ENCODE assay signal across 19 mouse cellular contexts in the genomic region with DNA sequence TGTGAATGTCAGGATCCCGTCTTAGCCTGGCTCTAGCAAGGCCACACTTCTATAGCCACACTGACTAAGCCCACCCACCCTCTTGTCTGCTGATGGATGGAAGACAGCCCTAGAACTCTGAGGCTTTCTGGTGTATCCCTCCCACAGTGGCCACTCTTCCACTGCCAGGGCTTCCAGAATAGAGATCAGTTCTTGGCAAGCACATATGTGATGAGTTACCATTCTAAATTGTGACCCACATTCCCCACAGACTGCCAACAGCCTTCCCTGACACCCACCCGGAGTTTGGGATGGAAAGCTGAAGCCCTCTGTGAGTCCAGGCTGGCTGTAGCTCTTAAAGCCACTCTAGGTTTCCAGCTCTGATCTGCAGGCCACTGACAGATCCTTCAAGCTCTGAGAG. TPM values are rescaled to one million over a fixed set of nuclear protein-coding genes. Genes with fewer than 3 reads are reported as not detected.
A peak's percentile ranks its signal among the peaks of the same experiment; 100 is the strongest.
DNase-seq lines count a peak whose midpoint lies in the region; ATAC-seq and TF ChIP-seq lines count a peak whose summit lies in the region.
"Had no signal": no experiment of that assay in that cellular context is flagged by ENCODE, and none has a peak within 500 bp of the region (broad histone marks: within the 10 kb centered on the region; RNA-seq: fewer than 3 reads in every experiment).

No protein-coding gene starts in this region.

- peaks cover 14% of the 10 kb centered on the region for H3K4me1 ChIP-seq in embryonic facial prominence, embryonic 12.5 days
- peaks cover 17% of the 10 kb centered on the region for H3K4me1 ChIP-seq in embryonic facial prominence, embryonic 10.5 days
- peaks cover 28% of the 10 kb centered on the region for H3K4me1 ChIP-seq in heart, embryonic 13.5 days
- H3K4me1 ChIP-seq in midbrain, postnatal 0 days (ENCODE audit: insufficient read depth, low read length): no peaks in the 10 kb centered on the region; the same call in 1 of the 2 replicates
- H3K4me1 ChIP-seq in midbrain, embryonic 15.5 days: peaks cover 23% of the 10 kb centered on the region

- H3K9me3 ChIP-seq in embryonic facial prominence, embryonic 12.5 days: no peaks in the 10 kb centered on the region
- H3K9me3 ChIP-seq in embryonic facial prominence, embryonic 10.5 days: no peaks in the 10 kb centered on the region
- H3K9me3 ChIP-seq in heart, embryonic 13.5 days: no peaks in the 10 kb centered on the region
- no peaks in the 10 kb centered on the region for H3K9me3 ChIP-seq in midbrain, postnatal 0 days (ENCODE audit: low read length)
- H3K9me3 ChIP-seq in midbrain, embryonic 15.5 days: no peaks in the 10 kb centered on the region
- H3K9me3 ChIP-seq: forebrain, embryonic 15.5 days; hindbrain, embryonic 15.5 days had no signal

- no peak overlapping the region for H3K4me3 ChIP-seq in embryonic facial prominence, embryonic 12.5 days
- H3K4me3 ChIP-seq in embryonic facial prominence, embryonic 10.5 days: no peak overlapping the region
- no peak overlapping the region for H3K4me3 ChIP-seq in heart, embryonic 13.5 days
- H3K4me3 ChIP-seq in midbrain, postnatal 0 days (ENCODE audit: low read depth, low read length): no peak overlapping the region
- H3K4me3 ChIP-seq in midbrain, embryonic 15.5 days: no peak overlapping the region
- H3K4me3 ChIP-seq: forebrain, embryonic 15.5 days; hindbrain, embryonic 15.5 days had no signal

- H3K4me2 ChIP-seq in embryonic facial prominence, embryonic 12.5 days (replicated peaks): no peak overlapping the region
- H3K4me2 ChIP-seq in heart, embryonic 13.5 days: no peak overlapping the region
- H3K4me2 ChIP-seq in midbrain, postnatal 0 days (ENCODE audit: low read depth, low read length, poor library complexity, severe bottlenecking): no peak overlapping the region
- H3K4me2 ChIP-seq in midbrain, embryonic 15.5 days: no peak overlapping the region
- H3K4me2 ChIP-seq: forebrain, embryonic 15.5 days had no signal

- H3K27me3 ChIP-seq in embryonic facial prominence, embryonic 12.5 days: no peaks in the 10 kb centered on the region
- H3K27me3 ChIP-seq in embryonic facial prominence, embryonic 10.5 days (replicated peaks; ENCODE audit: low read depth, poor library complexity, severe bottlenecking): no peaks in the 10 kb centered on the region
- no peaks in the 10 kb centered on the region for H3K27me3 ChIP-seq in heart, embryonic 13.5 days (replicated peaks)
- H3K27me3 ChIP-seq in midbrain, postnatal 0 days (ENCODE audit: insufficient read depth, low read length): no peaks in the 10 kb centered on the region
- H3K27me3 ChIP-seq in midbrain, embryonic 15.5 days (replicated peaks): no peaks in the 10 kb centered on the region
- H3K27me3 ChIP-seq: CH12.LX; forebrain, embryonic 15.5 days; hindbrain, embryonic 15.5 days had no signal

- TF ChIP-seq CTCF in midbrain, postnatal 0 days (IDR thresholded peaks at IDR 0.05): no peak

- peaks cover 51% of the 10 kb centered on the region for H3K36me3 ChIP-seq in embryonic facial prominence, embryonic 12.5 days
- H3K36me3 ChIP-seq in embryonic facial prominence, embryonic 10.5 days (replicated peaks): peaks cover 60% of the 10 kb centered on the region
- H3K36me3 ChIP-seq in heart, embryonic 13.5 days: peaks cover 55% of the 10 kb centered on the region
- peaks cover 41% of the 10 kb centered on the region for H3K36me3 ChIP-seq in midbrain, postnatal 0 days (ENCODE audit: insufficient read depth, low read length)
- peaks cover 26% of the 10 kb centered on the region for H3K36me3 ChIP-seq in midbrain, embryonic 15.5 days (replicated peaks)

- peak overlapping the region; percentile 17; the same call in 1 of the 2 replicates for H3K9ac ChIP-seq in embryonic facial prominence, embryonic 12.5 days
- 0 out of 2 replicates have a peak overlapping the region, but pooled peaks have one; percentile 16 for H3K9ac ChIP-seq in heart, embryonic 13.5 days
- 0 out of 2 replicates have a peak overlapping the region, but pooled peaks have one; percentile 24 for H3K9ac ChIP-seq in midbrain, postnatal 0 days (replicated peaks; ENCODE audit: low read length, poor library complexity, severe bottlenecking)
- no peak overlapping the region for H3K9ac ChIP-seq in midbrain, embryonic 15.5 days
- H3K9ac ChIP-seq: hindbrain, embryonic 15.5 days; liver, embryonic 14.5 days had no signal

- no peak overlapping the region for H3K27ac ChIP-seq in embryonic facial prominence, embryonic 12.5 days
- H3K27ac ChIP-seq in embryonic facial prominence, embryonic 10.5 days (replicated peaks): no peak overlapping the region
- no peak overlapping the region for H3K27ac ChIP-seq in heart, embryonic 13.5 days (replicated peaks)
- H3K27ac ChIP-seq in midbrain, postnatal 0 days (ENCODE audit: low read depth, low read length): no peak overlapping the region
- H3K27ac ChIP-seq in midbrain, embryonic 15.5 days: no peak overlapping the region
- H3K27ac ChIP-seq: forebrain, embryonic 15.5 days; hindbrain, embryonic 15.5 days; liver, embryonic 14.5 days had no signal

- ATAC-seq in embryonic facial prominence, embryonic 12.5 days (ENCODE audit: insufficient number of reproducible peaks, insufficient read depth, low FRiP score, low TSS enrichment): no peak
- no peak for ATAC-seq in heart, embryonic 13.5 days (ENCODE audit: extremely low read depth, insufficient number of reproducible peaks, low FRiP score, low TSS enrichment)
- ATAC-seq in midbrain, postnatal 0 days (ENCODE audit: low FRiP score): no peak
- no peak for ATAC-seq in midbrain, embryonic 15.5 days (replicated peaks)
- ATAC-seq: forebrain, embryonic 15.5 days; intestine, embryonic 16.5 days; lung, postnatal 0 days had no signal

- DNase-seq in embryonic facial prominence, embryonic 10.5 days (ENCODE audit: low spot score): no peak
- DNase-seq in heart, adult 18-20 months: no peak
- DNase-seq in midbrain, postnatal 0 days (ENCODE audit: low spot score): peak; percentile 3
- peak; percentile 48 for DNase-seq in telencephalon, adult 2 months (ENCODE audit: low read depth, low spot score)
- DNase-seq: adrenal gland, postnatal 10 days; gastrocnemius, postnatal 14 days; right cerebral cortex, postnatal 14 days; thymus, postnatal 25 days had no signal

- WGBS in embryonic facial prominence, embryonic 12.5 days: 74% methylated on average over 2 of the region's 2 CpGs
- WGBS in embryonic facial prominence, embryonic 10.5 days: 78% methylated on average over 2 of the region's 2 CpGs
- WGBS in heart, embryonic 13.5 days: 67% methylated on average over 2 of the region's 2 CpGs
- WGBS in midbrain, postnatal 0 days: 70% methylated on average over 2 of the region's 2 CpGs
- 73% methylated on average over 2 of the region's 2 CpGs for WGBS in midbrain, embryonic 15.5 days

RNA-seq across cellular contexts. Expression of gene 4933424G06Rik, which starts 2.8 kb away (rescaled TPM):
- polyA plus RNA-seq in embryonic facial prominence, embryonic 12.5 days (2016; fragmentation: Nextera tagmentation; extraction: Ambion mirVana): 0.25 TPM in 1 of 2 replicates, not detected in the other
- polyA plus RNA-seq in embryonic facial prominence, embryonic 10.5 days (2016; fragmentation: Nextera tagmentation; extraction: Ambion mirVana): not detected in 2 replicates
- 0.13 TPM in 1 of 2 replicates, not detected in the other for polyA plus RNA-seq in heart, embryonic 13.5 days (2015; fragmentation: Nextera tagmentation; extraction: Ambion mirVana)
- not detected for total RNA-seq in heart, adult 18-20 months (2021)
- not detected in 2 replicates for total RNA-seq in midbrain, postnatal 0 days (2014; rRNA removed)
- polyA plus RNA-seq in midbrain, postnatal 0 days (2015; fragmentation: Nextera tagmentation; extraction: Ambion mirVana): 0.81 and 2.1 TPM in 2 replicates
- 0.84 and 1.1 TPM in 2 replicates for polyA plus RNA-seq in midbrain, embryonic 15.5 days (2015; fragmentation: Nextera tagmentation; extraction: Ambion mirVana)
- total RNA-seq: adrenal gland, postnatal 10 days; CH12.LX had no signal
- polyA plus RNA-seq: kidney, embryonic 16.5 days; liver, embryonic 14.5 days; neural tube, embryonic 11.5 days had no signal

RNA-seq across cellular contexts. Expression of gene Actr1b, which starts 7.1 kb away (rescaled TPM):
- 110 and 117 TPM in 2 replicates for polyA plus RNA-seq in embryonic facial prominence, embryonic 12.5 days (2016; fragmentation: Nextera tagmentation; extraction: Ambion mirVana)
- polyA plus RNA-seq in embryonic facial prominence, embryonic 10.5 days (2016; fragmentation: Nextera tagmentation; extraction: Ambion mirVana): 137 and 141 TPM in 2 replicates
- polyA plus RNA-seq in heart, embryonic 13.5 days (2015; fragmentation: Nextera tagmentation; extraction: Ambion mirVana): 85.5 and 90.6 TPM in 2 replicates
- 100 to 1,000 TPM in 1 of 2 experiments, 10 to 100 TPM in 1; 93.8 to 101 TPM for total RNA-seq in heart, adult 18-20 months (2021)
- 139 TPM in 2 replicates for total RNA-seq in midbrain, postnatal 0 days (2014; rRNA removed)
- polyA plus RNA-seq in midbrain, postnatal 0 days (2015; fragmentation: Nextera tagmentation; extraction: Ambion mirVana): 113 and 120 TPM in 2 replicates
- 110 and 112 TPM in 2 replicates for polyA plus RNA-seq in midbrain, embryonic 15.5 days (2015; fragmentation: Nextera tagmentation; extraction: Ambion mirVana)

RNA-seq across cellular contexts. Expression of gene Cox5b, which starts 15.9 kb away (rescaled TPM):
- polyA plus RNA-seq in embryonic facial prominence, embryonic 12.5 days (2016; fragmentation: Nextera tagmentation; extraction: Ambion mirVana): 471 and 489 TPM in 2 replicates
- 515 and 522 TPM in 2 replicates for polyA plus RNA-seq in embryonic facial prominence, embryonic 10.5 days (2016; fragmentation: Nextera tagmentation; extraction: Ambion mirVana)
- 1,082 and 1,332 TPM in 2 replicates for polyA plus RNA-seq in heart, embryonic 13.5 days (2015; fragmentation: Nextera tagmentation; extraction: Ambion mirVana)
- 1,000 to 10,000 TPM; 2,045 to 2,202 TPM for total RNA-seq in heart, adult 18-20 months (2021)
- total RNA-seq in midbrain, postnatal 0 days (2014; rRNA removed): 346 and 362 TPM in 2 replicates
- polyA plus RNA-seq in midbrain, postnatal 0 days (2015; fragmentation: Nextera tagmentation; extraction: Ambion mirVana): 835 and 901 TPM in 2 replicates
- polyA plus RNA-seq in midbrain, embryonic 15.5 days (2015; fragmentation: Nextera tagmentation; extraction: Ambion mirVana): 612 and 618 TPM in 2 replicates

RNA-seq across cellular contexts. Expression of gene Fam178b, which starts 24.2 kb away (rescaled TPM):
- 0.41 and 1.2 TPM in 2 replicates for polyA plus RNA-seq in embryonic facial prominence, embryonic 12.5 days (2016; fragmentation: Nextera tagmentation; extraction: Ambion mirVana)
- 0.57 and 0.65 TPM in 2 replicates for polyA plus RNA-seq in embryonic facial prominence, embryonic 10.5 days (2016; fragmentation: Nextera tagmentation; extraction: Ambion mirVana)
- 2.1 TPM in 2 replicates for polyA plus RNA-seq in heart, embryonic 13.5 days (2015; fragmentation: Nextera tagmentation; extraction: Ambion mirVana)
- total RNA-seq in heart, adult 18-20 months (2021): under 1 TPM in 1 of 2 experiments, not detected in 1; 0.42 TPM
- not detected in 2 replicates for total RNA-seq in midbrain, postnatal 0 days (2014; rRNA removed)
- 0.20 and 0.32 TPM in 2 replicates for polyA plus RNA-seq in midbrain, postnatal 0 days (2015; fragmentation: Nextera tagmentation; extraction: Ambion mirVana)
- polyA plus RNA-seq in midbrain, embryonic 15.5 days (2015; fragmentation: Nextera tagmentation; extraction: Ambion mirVana): not detected in 2 replicates
- total RNA-seq: CH12.LX had no signal
- polyA plus RNA-seq: forebrain, embryonic 15.5 days; hindbrain, embryonic 15.5 days; neural tube, embryonic 11.5 days had no signal

RNA-seq across cellular contexts. Expression of gene Zap70, which starts 54.4 kb away (rescaled TPM):
- polyA plus RNA-seq in embryonic facial prominence, embryonic 12.5 days (2016; fragmentation: Nextera tagmentation; extraction: Ambion mirVana): 0.51 and 0.65 TPM in 2 replicates
- polyA plus RNA-seq in embryonic facial prominence, embryonic 10.5 days (2016; fragmentation: Nextera tagmentation; extraction: Ambion mirVana): 0.24 and 0.31 TPM in 2 replicates
- polyA plus RNA-seq in heart, embryonic 13.5 days (2015; fragmentation: Nextera tagmentation; extraction: Ambion mirVana): 0.31 and 0.34 TPM in 2 replicates
- total RNA-seq in heart, adult 18-20 months (2021): 1 to 10 TPM in 1 of 2 experiments, under 1 TPM in 1; 0.27 to 2.0 TPM
- 2.2 and 3.3 TPM in 2 replicates for total RNA-seq in midbrain, postnatal 0 days (2014; rRNA removed)
- 2.4 and 2.6 TPM in 2 replicates for polyA plus RNA-seq in midbrain, postnatal 0 days (2015; fragmentation: Nextera tagmentation; extraction: Ambion mirVana)
- 1.8 and 2.7 TPM in 2 replicates for polyA plus RNA-seq in midbrain, embryonic 15.5 days (2015; fragmentation: Nextera tagmentation; extraction: Ambion mirVana)

Comparison
In these comparisons a context has a peak if more than half of its experiments do, and no peak if none do; other contexts are left out.
1. DNase-seq: peak in midbrain, postnatal 0 days (single experiment) and telencephalon, adult 2 months (single experiment); none in embryonic facial prominence, embryonic 10.5 days (single experiment) and heart, adult 18-20 months (0 of 2).